Mouse (Mus musculus) spleen, adult 2 months (tissue): ENCODE results near the gene Apol7e.
"Not testable (repeated sequence)": the region's sequence is repeated elsewhere in the genome, so short reads cannot be mapped to it uniquely, and the experiment has no call there.

ENCODE experiments used
- CTCF ChIP-seq: fragments of 200-500 bp; IDR thresholded peaks from 2 replicates; pipeline ENCODE4 v1.5.1; 2011; ENCODE audit warnings: mild to moderate bottlenecking, inconsistent platforms; ENCODE audit not compliant: insufficient read depth, insufficient read length, insufficient replicate concordance; ENCODE audit errors: extremely low read depth
- POLR2A ChIP-seq: fragments of 200-500 bp; IDR thresholded peaks from 2 replicates; pipeline ENCODE4 v1.6.1; 2011; ENCODE audit warnings: low read depth, low read length, inconsistent platforms

DNA sequence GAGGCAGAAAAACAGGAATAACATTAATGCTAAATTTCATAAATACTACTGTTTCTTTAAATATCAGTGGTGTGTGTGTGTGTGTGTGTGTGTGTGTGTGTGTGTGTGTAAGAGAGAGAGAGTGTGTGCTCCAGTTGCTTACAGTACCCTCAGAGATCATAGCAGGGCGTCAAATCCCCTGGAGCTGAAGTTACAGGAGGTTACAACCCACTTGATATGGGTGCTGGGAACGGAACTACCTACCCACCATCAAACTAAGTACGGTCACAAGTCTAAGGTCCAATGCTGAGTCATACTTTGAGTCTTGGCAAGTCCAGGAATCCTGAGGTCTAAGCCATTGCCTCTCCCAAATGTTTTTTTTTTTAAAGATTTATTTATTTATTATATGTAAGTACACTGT lies 29.1 kb downstream of the Apol7e start:
- TF ChIP-seq CTCF, POLR2A: not testable (repeated sequence)
